Mouse (Mus musculus) gastrocnemius, postnatal 14 days (tissue): ENCODE results near the gene Mmp24. TPM values are rescaled to one million over a fixed set of nuclear protein-coding genes. Genes with fewer than 3 reads are reported as not detected.
A peak's percentile ranks its signal among the peaks of the same experiment; 100 is the strongest.

Experiments
- DNase-seq: peaks from one replicate; pipeline ENCODE4 v3.0.0; 2021; ENCODE audit warnings: mixed read lengths
- intact Hi-C: fragments of 180-260 bp; cut with DNase I; formaldehyde crosslinking; loops from one replicate; pipeline ENCODE4 v1.15.1; 2025; ENCODE audit warnings: low total_unique reads
- total RNA-seq, 2 experiments: library from RNA; stranded (reverse); gene quantifications; 2 replicates each; pipeline ENCODE4 v1.2.3; 2021

The Mmp24 gene
- total RNA-seq, 2 experiments from 2014 or later: 0.08 TPM; not detected in 1

GRCm38 (mm10) chr2:155774261-155774926 lies 748 bp upstream of the Mmp24 start:
- intact Hi-C loops: no loop called here
- DNase-seq: no peak

- peak; percentile 62 for DNase-seq
- intact Hi-C loops: no loop called here
Observed at GRCm38 (mm10) chr2:155775685-155776263, 632 bp downstream of the Mmp24 start.

GRCm38 (mm10) chr2:155776824-155777687 lies 1.9 kb downstream of the Mmp24 start:
- intact Hi-C loops: no loop called here

GRCm38 (mm10) chr2:155777688-155777985 lies 2.5 kb downstream of the Mmp24 start:
- no peak for DNase-seq
- intact Hi-C loops: no loop called here

More at GRCm38 (mm10) chr2:155776824-155777687, 1.9 kb downstream of the Mmp24 start:
- DNase-seq: no peak

GRCm38 (mm10) chr2:155778004-155778403 lies 2.9 kb downstream of the Mmp24 start:
- DNase-seq: no peak
- intact Hi-C loops: no loop called here

GRCm38 (mm10) chr2:155779066-155779465 lies 3.9 kb downstream of the Mmp24 start:
- no peak for DNase-seq
- intact Hi-C loops: no loop called here

GRCm38 (mm10) chr2:155779506-155779905 lies 4.4 kb downstream of the Mmp24 start:
- no peak for DNase-seq
- intact Hi-C loops: no loop called here

GRCm38 (mm10) chr2:155784534-155784933 lies 9.4 kb downstream of the Mmp24 start:
- intact Hi-C loops: no loop called here
- DNase-seq: no peak

GRCm38 (mm10) chr2:155786905-155787304 lies 11.8 kb downstream of the Mmp24 start:
- intact Hi-C loops: no loop called here
- DNase-seq: no peak

- intact Hi-C loops: no loop called here
- no peak for DNase-seq
Observed at GRCm38 (mm10) chr2:155787949-155788931, 13.1 kb downstream of the Mmp24 start.

GRCm38 (mm10) chr2:155792899-155793298 lies 17.8 kb downstream of the Mmp24 start:
- intact Hi-C loops: no loop called here

GRCm38 (mm10) chr2:155794674-155795445 lies 19.7 kb downstream of the Mmp24 start:
- DNase-seq: no peak
- intact Hi-C loops: no loop called here

More at GRCm38 (mm10) chr2:155792899-155793298, 17.8 kb downstream of the Mmp24 start:
- DNase-seq: no peak

GRCm38 (mm10) chr2:155798613-155799012 lies 23.5 kb downstream of the Mmp24 start:
- no peak for DNase-seq
- intact Hi-C loops: no loop called here

GRCm38 (mm10) chr2:155802761-155803160 lies 27.6 kb downstream of the Mmp24 start:
- intact Hi-C loops: no loop called here
- no peak for DNase-seq

GRCm38 (mm10) chr2:155804053-155804452 lies 28.9 kb downstream of the Mmp24 start:
- intact Hi-C loops: no loop called here
- no peak for DNase-seq

GRCm38 (mm10) chr2:155805231-155805924 lies 30.2 kb downstream of the Mmp24 start:
- intact Hi-C loops: no loop called here
- DNase-seq: peak; percentile 51

- no peak for DNase-seq
- intact Hi-C loops: no loop called here
Observed at GRCm38 (mm10) chr2:155805925-155806255, 30.7 kb downstream of the Mmp24 start.

- intact Hi-C loops: no loop called here
Observed at GRCm38 (mm10) chr2:155806548-155806947, 31.4 kb downstream of the Mmp24 start.

More at GRCm38 (mm10) chr2:155806548-155806947, 31.4 kb downstream of the Mmp24 start:
- DNase-seq: no peak
